Mouse (Mus musculus) stomach, postnatal 0 days (tissue): ENCODE measurements around the gene Habp2.

Experiments used
- CTCF ChIP-seq: IDR thresholded peaks from 2 replicates; pipeline ENCODE4 v1.5.1; 2016; ENCODE audit warnings: antibody characterized with exemption, low read depth, mild to moderate bottlenecking, moderate library complexity
- EP300 ChIP-seq: optimal IDR thresholded peaks from 2 replicates; pipeline ENCODE3; 2016; ENCODE audit warnings: antibody characterized with exemption

GRCm38 (mm10) chr19:56319219-56319618, 32.3 kb downstream of the Habp2 start:
- TF ChIP-seq CTCF, result no peak
- no peak for TF ChIP-seq EP300
